Mouse (Mus musculus) liver, embryonic 18 days (tissue): ENCODE measurements around the gene Ccdc174. TPM values are rescaled to one million over a fixed set of nuclear protein-coding genes. Genes with fewer than 3 reads are reported as not detected.

Experiments used
- polyA plus RNA-seq: library from polyadenylated mRNA; depleted of rRNA; stranded (reverse); fragments of >200 nt; gene quantifications from 2 replicates; pipeline ENCODE4 v1.2.3, GENCODE M21; 2012; rRNA removed

Gene Ccdc174
- 5.5 and 6.3 TPM in 2 replicates for polyA plus RNA-seq

GRCm38 (mm10) chr6:91877885-91878651 is at the start of gene Ccdc174:
TSS of gene Ccdc174 (plus strand) at chr6:91878053.

GRCm38 (mm10) chr6:91902509-91902908 is 24.7 kb downstream of the Ccdc174 start, which contains the start of gene 4930590J08Rik:
TSS of gene 4930590J08Rik (plus strand) at chr6:91902809.

Other genes with a start within 250 kb of the Ccdc174 start
- gene Slc6a6, start 194.0 kb upstream of the Ccdc174 start, polyA plus RNA-seq: 12.7 and 15.6 TPM in 2 replicates
- 0.01 and 0.03 TPM in 2 replicates for gene Grip2, start 50.8 kb upstream of the Ccdc174 start, polyA plus RNA-seq
- gene 4930590J08Rik, start 24.8 kb downstream of the Ccdc174 start, polyA plus RNA-seq: 0.13 TPM in 2 replicates
- 2.2 and 2.6 TPM in 2 replicates for gene Fgd5, start 100.8 kb downstream of the Ccdc174 start, polyA plus RNA-seq
- 5.5 TPM in 2 replicates for gene Nr2c2, start 213.3 kb downstream of the Ccdc174 start, polyA plus RNA-seq